Comparison of ENCODE assay signal across 27 mouse cellular contexts in genomic region chr15:10375404-10375803, GRCm38 (mm10). TPM values are rescaled to one million over a fixed set of nuclear protein-coding genes. Genes with fewer than 3 reads are reported as not detected.
DNase-seq lines count a peak whose midpoint lies in the region; ATAC-seq and TF ChIP-seq lines count a peak whose summit lies in the region.
"Had no signal": no experiment of that assay in that cellular context is flagged by ENCODE, and none has a peak within 500 bp of the region (broad histone marks: within the 10 kb centered on the region; RNA-seq: fewer than 3 reads in every experiment).

No protein-coding gene starts in this region.

- peak overlapping the region; percentile 13; the same call in 1 of the 2 replicates for H3K27ac ChIP-seq in liver, embryonic 13.5 days
- H3K27ac ChIP-seq in liver, embryonic 12.5 days = no peak overlapping the region
- H3K27ac ChIP-seq in liver, postnatal 0 days (ENCODE audit: low read depth) = peak overlapping the region; percentile 52
- H3K27ac ChIP-seq: embryonic facial prominence, embryonic 10.5 days; embryonic facial prominence, embryonic 12.5 days; forebrain, embryonic 13.5 days; forebrain, embryonic 15.5 days had no signal

- H3K9ac ChIP-seq in liver, embryonic 13.5 days = no peak overlapping the region
- H3K9ac ChIP-seq in liver, embryonic 12.5 days = no peak overlapping the region
- no peak overlapping the region for H3K9ac ChIP-seq in liver, postnatal 0 days (replicated peaks)
- H3K9ac ChIP-seq: embryonic facial prominence, embryonic 12.5 days; forebrain, embryonic 13.5 days; forebrain, embryonic 15.5 days had no signal

- ATAC-seq in liver, embryonic 13.5 days (ENCODE audit: low read depth) = no peak; the same call in 1 of the 2 replicates
- no peak for ATAC-seq in liver, embryonic 12.5 days
- no peak for ATAC-seq in liver, postnatal 0 days
- no peak for ATAC-seq in cerebellum, adult (ENCODE audit: insufficient number of reproducible peaks, low FRiP score, low TSS enrichment)
- ATAC-seq: forebrain, embryonic 13.5 days; forebrain, embryonic 15.5 days had no signal

- TF ChIP-seq EP300 in liver, postnatal 0 days (IDR thresholded peaks at IDR 0.05; ENCODE audit: low read depth) = no peak

- H3K36me3 ChIP-seq in liver, embryonic 13.5 days = no peaks in the 10 kb centered on the region
- no peaks in the 10 kb centered on the region for H3K36me3 ChIP-seq in liver, embryonic 12.5 days
- no peaks in the 10 kb centered on the region for H3K36me3 ChIP-seq in liver, postnatal 0 days (replicated peaks; ENCODE audit: insufficient read depth, low read length)
- H3K36me3 ChIP-seq: embryonic facial prominence, embryonic 10.5 days; embryonic facial prominence, embryonic 12.5 days; forebrain, embryonic 15.5 days had no signal

- no peak overlapping the region for H3K4me3 ChIP-seq in liver, embryonic 13.5 days (replicated peaks)
- H3K4me3 ChIP-seq in liver, embryonic 12.5 days = no peak overlapping the region
- H3K4me3 ChIP-seq in liver, postnatal 0 days (ENCODE audit: low read depth, low read length) = no peak overlapping the region
- H3K4me3 ChIP-seq: embryonic facial prominence, embryonic 10.5 days; embryonic facial prominence, embryonic 12.5 days; forebrain, embryonic 13.5 days; forebrain, embryonic 15.5 days had no signal

- H3K9me3 ChIP-seq in liver, embryonic 13.5 days (replicated peaks) = no peaks in the 10 kb centered on the region
- H3K9me3 ChIP-seq in liver, embryonic 12.5 days (replicated peaks) = no peaks in the 10 kb centered on the region
- H3K9me3 ChIP-seq in liver, postnatal 0 days (ENCODE audit: low read length) = no peaks in the 10 kb centered on the region
- H3K9me3 ChIP-seq: embryonic facial prominence, embryonic 10.5 days; embryonic facial prominence, embryonic 12.5 days; forebrain, embryonic 13.5 days; forebrain, embryonic 15.5 days had no signal

- WGBS in liver, embryonic 13.5 days (ENCODE audit: insufficient replicate concordance) = 33% methylated on average over 3 of the region's 3 CpGs
- WGBS in liver, embryonic 12.5 days (ENCODE audit: insufficient replicate concordance) = 40% methylated on average over 3 of the region's 3 CpGs
- 43% methylated on average over 3 of the region's 3 CpGs for WGBS in liver, postnatal 0 days (ENCODE audit: insufficient replicate concordance)

- no peaks in the 10 kb centered on the region for H3K27me3 ChIP-seq in liver, embryonic 13.5 days
- no peaks in the 10 kb centered on the region for H3K27me3 ChIP-seq in liver, embryonic 12.5 days (replicated peaks)
- no peaks in the 10 kb centered on the region for H3K27me3 ChIP-seq in liver, postnatal 0 days (ENCODE audit: insufficient read depth, low read length)
- H3K27me3 ChIP-seq: embryonic facial prominence, embryonic 12.5 days; forebrain, embryonic 13.5 days; forebrain, embryonic 15.5 days had no signal

- H3K4me2 ChIP-seq in liver, embryonic 13.5 days = no peak overlapping the region
- H3K4me2 ChIP-seq in liver, embryonic 12.5 days = no peak overlapping the region
- H3K4me2 ChIP-seq in liver, postnatal 0 days (ENCODE audit: low read depth, low read length) = no peak overlapping the region
- H3K4me2 ChIP-seq: embryonic facial prominence, embryonic 12.5 days; forebrain, embryonic 13.5 days; forebrain, embryonic 15.5 days had no signal

- H3K4me1 ChIP-seq in liver, embryonic 13.5 days (replicated peaks) = 0 out of 2 replicates have a peak, but pooled peaks cover 4% of the 10 kb centered on the region
- no peaks in the 10 kb centered on the region for H3K4me1 ChIP-seq in liver, embryonic 12.5 days
- peaks cover 11% of the 10 kb centered on the region; the same call in 1 of the 2 replicates for H3K4me1 ChIP-seq in liver, postnatal 0 days (ENCODE audit: insufficient read depth)
- H3K4me1 ChIP-seq: embryonic facial prominence, embryonic 10.5 days; embryonic facial prominence, embryonic 12.5 days; forebrain, embryonic 13.5 days; forebrain, embryonic 15.5 days had no signal

- no peak for DNase-seq in liver, embryonic 13.5 days
- peak; percentile 12 for DNase-seq in ovary, adult 18-20 months (ENCODE audit: low spot score)
- DNase-seq in ovary, postnatal 10 days (ENCODE audit: low spot score) = no peak
- DNase-seq in liver, postnatal 0 days = no peak
- no peak for DNase-seq in layer of hippocampus, adult 8-10 months (ENCODE audit: low spot score in 2 of 2)
- DNase-seq: adrenal gland, adult 2 months; adrenal gland, postnatal 10 days; adrenal gland, postnatal 25 days; cerebellum, adult 11-12 months; cerebellum, adult 2 months; cerebellum, adult 9-10 months; cerebellum, postnatal 10 days; cerebellum, postnatal 25 days had no signal

- TF ChIP-seq CTCF in liver, postnatal 0 days (IDR thresholded peaks at IDR 0.05; ENCODE audit: low read depth) = no peak

RNA-seq across cellular contexts. Expression of gene Agxt2, which starts 17.1 kb away (rescaled TPM):
- polyA plus RNA-seq in liver, embryonic 13.5 days (2015; fragmentation: Nextera tagmentation; extraction: Ambion mirVana) = 6.8 and 7.0 TPM in 2 replicates
- 3.7 and 4.9 TPM in 2 replicates for polyA plus RNA-seq in liver, embryonic 12.5 days (2016; fragmentation: Nextera tagmentation; extraction: Ambion mirVana)
- 22.9 and 23.6 TPM in 2 replicates for polyA plus RNA-seq in liver, postnatal 0 days (2015; fragmentation: Nextera tagmentation; extraction: Ambion mirVana)
- total RNA-seq in layer of hippocampus, adult 8-10 months (2022) = not detected
- total RNA-seq: ES-E14, MEL had no signal
- polyA plus RNA-seq: brain, embryonic 14.5 days; C2C12; cerebellum, adult 2 months; cortical plate, adult 2 months; embryonic facial prominence, embryonic 10.5 days; embryonic facial prominence, embryonic 12.5 days; embryonic facial prominence, embryonic 14.5 days; forebrain, embryonic 11.5 days; forebrain, embryonic 13.5 days; forebrain, embryonic 15.5 days had no signal

RNA-seq across cellular contexts. Expression of gene Gm21973, which starts 50.2 kb away (rescaled TPM):
- polyA plus RNA-seq in liver, embryonic 13.5 days (2015; fragmentation: Nextera tagmentation; extraction: Ambion mirVana) = not detected in 2 replicates
- not detected in 2 replicates for polyA plus RNA-seq in liver, embryonic 12.5 days (2016; fragmentation: Nextera tagmentation; extraction: Ambion mirVana)
- not detected in 2 replicates for polyA plus RNA-seq in liver, postnatal 0 days (2015; fragmentation: Nextera tagmentation; extraction: Ambion mirVana)
- total RNA-seq in layer of hippocampus, adult 8-10 months (2022) = not detected
- total RNA-seq: adrenal gland, postnatal 10 days; adrenal gland, postnatal 25 days; adrenal gland, postnatal 4 days; ES-E14; MEL had no signal
- polyA plus RNA-seq: adrenal gland, adult 2 months; brain, embryonic 14.5 days; C2C12; cerebellum, adult 2 months; cortical plate, adult 2 months; embryonic facial prominence, embryonic 10.5 days; embryonic facial prominence, embryonic 12.5 days; embryonic facial prominence, embryonic 14.5 days; forebrain, embryonic 11.5 days; forebrain, embryonic 13.5 days; forebrain, embryonic 15.5 days had no signal
